Mouse (Mus musculus): Measurements from ENCODE around the gene Vav2. TPM values are rescaled to one million over a fixed set of nuclear protein-coding genes. Genes with fewer than 3 reads are reported as not detected.

Vav2 gene
- total and polyA plus RNA-seq, 2 experiments from 2014 or later: 6.4 to 33.6 TPM

DNA sequence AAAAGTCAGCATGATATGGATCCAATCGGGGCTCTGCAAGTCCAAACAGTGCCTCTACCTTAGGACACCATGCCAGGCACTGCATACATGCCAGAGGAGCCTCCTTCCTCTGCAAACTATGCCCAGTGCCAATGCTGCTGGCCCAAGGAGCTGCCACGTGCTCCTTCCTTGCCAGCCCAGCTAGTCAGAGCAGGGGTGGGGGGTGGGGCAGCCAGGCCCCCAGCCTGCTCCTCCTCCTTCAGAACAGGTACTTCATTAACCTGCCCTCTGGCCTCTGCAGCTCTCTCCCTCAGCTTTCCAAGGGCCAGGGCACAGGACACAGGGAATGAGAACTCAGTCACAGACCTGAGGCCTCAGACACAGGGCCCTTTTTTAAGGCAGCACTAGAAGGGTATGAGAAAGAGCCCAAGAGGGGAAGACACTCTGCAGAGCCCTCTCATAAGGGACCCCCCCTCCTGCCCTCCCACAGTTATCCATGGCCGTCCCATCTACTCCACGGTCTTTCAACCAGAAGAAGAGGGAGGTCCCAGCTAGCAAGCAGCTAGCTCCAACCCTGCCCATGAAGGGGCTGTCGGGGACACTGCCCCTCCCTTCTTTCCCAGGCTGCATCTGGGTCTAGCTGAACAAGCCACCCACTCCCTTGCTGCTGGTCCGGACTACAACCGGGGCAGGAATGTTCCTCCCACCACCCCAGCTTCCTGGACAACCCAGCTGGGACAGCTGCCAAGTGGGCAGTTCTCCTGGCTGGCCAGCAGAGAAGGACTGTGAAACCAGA is 179.9 kb downstream of the Vav2 start:
- Histone ChIP-seq H3K9ac (replicated peaks; ENCODE audit: low read length, poor library complexity, severe bottlenecking) (no peak overlapping the region), H3K27me3 (ENCODE audit: insufficient read depth, low read length) (no peaks in the 10 kb centered on the region)
- 37% methylated on average over 6 of the region's 7 CpGs for WGBS

DNA sequence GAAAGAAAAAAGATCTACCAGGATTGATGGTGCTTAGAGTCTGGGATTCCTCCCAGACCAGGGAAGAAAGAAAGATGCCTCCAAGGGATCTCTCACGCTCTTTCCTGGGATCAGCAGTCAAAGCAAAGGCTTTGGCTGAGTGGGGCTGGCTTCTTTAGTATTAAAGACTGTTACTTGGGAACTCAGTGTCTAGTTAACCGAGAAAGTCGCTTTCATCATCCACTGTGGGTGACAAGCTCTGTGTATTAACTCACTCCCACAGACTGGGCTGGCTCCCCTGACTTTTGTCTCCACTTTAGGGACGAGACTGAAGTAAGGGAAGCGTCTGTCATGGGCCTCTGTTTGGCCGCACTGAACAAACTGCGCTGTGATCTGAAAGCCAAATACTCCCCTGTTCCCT is 180.9 kb downstream of the Vav2 start:
- no peak overlapping the region for H3K4me3 ChIP-seq (ENCODE audit: low read depth, low read length)
- H3K27ac ChIP-seq (ENCODE audit: low read depth, low read length): no peak overlapping the region
- ATAC-seq (ENCODE audit: low FRiP score): no peak
- no peaks in the 10 kb centered on the region for H3K9me3 ChIP-seq (ENCODE audit: low read length)
- H3K4me1 ChIP-seq (ENCODE audit: insufficient read depth, low read length): no peaks in the 10 kb centered on the region
- no peaks in the 10 kb centered on the region for H3K36me3 ChIP-seq (ENCODE audit: insufficient read depth, low read length)
- no peak overlapping the region for H3K9ac ChIP-seq (replicated peaks; ENCODE audit: low read length, poor library complexity, severe bottlenecking)
- no peak for DNase-seq (ENCODE audit: low spot score)
- no peak overlapping the region for H3K4me2 ChIP-seq (ENCODE audit: low read depth, low read length, poor library complexity, severe bottlenecking)
- H3K27me3 ChIP-seq (ENCODE audit: insufficient read depth, low read length): no peaks in the 10 kb centered on the region
- WGBS: 63% methylated on average over 7 of the region's 7 CpGs
- no peak for TF ChIP-seq CTCF (IDR thresholded peaks at IDR 0.05)

More for the DNA sequence above, 179.9 kb downstream of the Vav2 start:
- H3K4me2 ChIP-seq (ENCODE audit: low read depth, low read length, poor library complexity, severe bottlenecking): peak overlapping the region; percentile 7; the same call in 1 of the 2 replicates
- H3K36me3 ChIP-seq (ENCODE audit: insufficient read depth, low read length): no peaks in the 10 kb centered on the region
- ATAC-seq (ENCODE audit: low FRiP score): peak; percentile 85
- H3K27ac ChIP-seq (ENCODE audit: low read depth, low read length): no peak overlapping the region
- no peaks in the 10 kb centered on the region for H3K9me3 ChIP-seq (ENCODE audit: low read length)
- DNase-seq (ENCODE audit: low spot score): peak; percentile 84
- H3K4me3 ChIP-seq (ENCODE audit: low read depth, low read length): no peak overlapping the region
- TF ChIP-seq CTCF (IDR thresholded peaks at IDR 0.05): no peak
- H3K4me1 ChIP-seq (ENCODE audit: insufficient read depth, low read length): no peaks in the 10 kb centered on the region

DNA sequence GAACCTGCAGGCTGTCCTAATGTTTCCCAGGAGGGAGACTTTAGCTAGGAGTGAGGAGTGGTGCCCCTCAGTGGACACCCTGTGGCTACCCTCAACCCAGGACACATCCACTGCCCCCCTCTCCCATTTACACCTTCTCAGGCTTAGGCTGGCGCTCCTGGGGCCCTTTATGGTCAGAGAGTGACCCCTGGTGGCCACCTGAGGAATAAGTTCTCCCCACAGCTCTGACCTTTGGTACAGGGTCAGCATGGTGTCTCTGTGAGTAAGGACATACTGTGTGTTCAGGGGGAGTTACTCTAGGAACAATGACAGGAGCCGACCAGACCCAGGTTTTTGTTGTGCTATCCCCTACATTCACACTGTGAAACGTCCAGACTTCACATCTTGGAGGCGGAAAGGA is 189.5 kb downstream of the Vav2 start:
- Histone ChIP-seq H3K9ac (replicated peaks; ENCODE audit: low read length, poor library complexity, severe bottlenecking) (no peak overlapping the region), H3K27ac (ENCODE audit: low read depth, low read length) (no peak overlapping the region), H3K27me3 (ENCODE audit: insufficient read depth, low read length) (no peaks in the 10 kb centered on the region), H3K4me1 (ENCODE audit: insufficient read depth, low read length) (no peaks in the 10 kb centered on the region), H3K4me3 (ENCODE audit: low read depth, low read length) (no peak overlapping the region), H3K36me3 (ENCODE audit: insufficient read depth, low read length) (no peaks in the 10 kb centered on the region), H3K4me2 (ENCODE audit: low read depth, low read length, poor library complexity, severe bottlenecking) (no peak overlapping the region), H3K9me3 (ENCODE audit: low read length) (no peaks in the 10 kb centered on the region)
- WGBS: 28% methylated on average over 4 of the region's 4 CpGs
- peak; percentile 69 for DNase-seq (ENCODE audit: low spot score)
- peak; percentile 65; the same call in 1 of the 2 replicates for ATAC-seq (ENCODE audit: low FRiP score)
- TF ChIP-seq CTCF (IDR thresholded peaks at IDR 0.05): peak; percentile 97

DNA sequence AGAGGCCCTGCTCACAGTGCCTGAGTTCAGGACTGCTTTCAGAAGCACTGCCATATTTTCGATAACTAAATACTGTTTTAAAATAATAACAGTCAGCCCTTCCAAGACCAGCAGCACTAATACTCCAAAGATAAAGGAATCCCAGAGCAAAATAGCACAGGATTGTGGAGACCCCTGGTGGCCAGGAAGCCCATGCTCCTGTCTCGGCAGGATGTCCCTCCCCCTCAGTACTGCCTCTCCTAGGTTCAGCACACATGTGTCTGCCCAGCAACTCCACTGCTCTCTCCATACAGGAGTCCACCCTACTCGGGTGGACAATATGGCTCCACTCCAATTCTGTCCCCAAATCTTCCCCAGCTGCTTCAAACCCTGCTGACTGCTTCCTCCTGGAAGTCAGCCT is 191.1 kb downstream of the Vav2 start:
- Histone ChIP-seq H3K27ac (ENCODE audit: low read depth, low read length) (no peak overlapping the region), H3K36me3 (ENCODE audit: insufficient read depth, low read length) (no peaks in the 10 kb centered on the region), H3K27me3 (ENCODE audit: insufficient read depth, low read length) (no peaks in the 10 kb centered on the region), H3K9ac (replicated peaks; ENCODE audit: low read length, poor library complexity, severe bottlenecking) (no peak overlapping the region), H3K4me1 (ENCODE audit: insufficient read depth, low read length) (no peaks in the 10 kb centered on the region), H3K4me2 (ENCODE audit: low read depth, low read length, poor library complexity, severe bottlenecking) (no peak overlapping the region), H3K4me3 (ENCODE audit: low read depth, low read length) (no peak overlapping the region), H3K9me3 (ENCODE audit: low read length) (no peaks in the 10 kb centered on the region)
- ATAC-seq (ENCODE audit: low FRiP score) (0 out of 2 replicates have a peak, but pooled peaks have one; percentile 9), DNase-seq (ENCODE audit: low spot score) (peak; percentile 79)
- WGBS: 17% methylated on average over 3 of the region's 3 CpGs
- TF ChIP-seq CTCF (IDR thresholded peaks at IDR 0.05): peak; percentile 93

DNA sequence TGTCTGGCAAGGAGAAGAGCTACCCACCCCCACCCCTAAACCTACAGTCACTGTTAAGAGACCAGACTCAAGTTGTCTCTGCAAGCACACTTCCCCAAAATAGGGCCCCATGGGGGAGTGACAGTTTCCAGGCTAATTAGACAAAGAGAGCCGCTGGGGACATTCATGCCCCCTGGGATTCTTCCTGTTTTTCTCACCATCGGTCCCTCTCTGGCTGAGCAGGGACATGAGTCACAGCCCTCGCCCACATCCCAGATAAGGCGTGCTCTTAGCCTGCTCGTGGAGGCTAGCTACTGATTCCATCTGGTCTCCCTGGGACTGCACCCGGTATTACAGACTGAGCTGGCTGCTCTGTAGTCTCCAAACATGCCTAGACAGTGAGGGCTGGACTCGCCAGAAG is 194.5 kb downstream of the Vav2 start:
- Histone ChIP-seq H3K9me3 (ENCODE audit: low read length) (no peaks in the 10 kb centered on the region), H3K36me3 (ENCODE audit: insufficient read depth, low read length) (no peaks in the 10 kb centered on the region), H3K9ac (replicated peaks; ENCODE audit: low read length, poor library complexity, severe bottlenecking) (no peak overlapping the region), H3K4me1 (ENCODE audit: insufficient read depth, low read length) (no peaks in the 10 kb centered on the region), H3K4me3 (ENCODE audit: low read depth, low read length) (no peak overlapping the region), H3K4me2 (ENCODE audit: low read depth, low read length, poor library complexity, severe bottlenecking) (no peak overlapping the region), H3K27ac (ENCODE audit: low read depth, low read length) (no peak overlapping the region), H3K27me3 (ENCODE audit: insufficient read depth, low read length) (no peaks in the 10 kb centered on the region)
- TF ChIP-seq CTCF (IDR thresholded peaks at IDR 0.05): no peak
- WGBS: 39% methylated on average over 7 of the region's 7 CpGs
- ATAC-seq (ENCODE audit: low FRiP score) (no peak), DNase-seq (ENCODE audit: low spot score) (no peak)

DNA sequence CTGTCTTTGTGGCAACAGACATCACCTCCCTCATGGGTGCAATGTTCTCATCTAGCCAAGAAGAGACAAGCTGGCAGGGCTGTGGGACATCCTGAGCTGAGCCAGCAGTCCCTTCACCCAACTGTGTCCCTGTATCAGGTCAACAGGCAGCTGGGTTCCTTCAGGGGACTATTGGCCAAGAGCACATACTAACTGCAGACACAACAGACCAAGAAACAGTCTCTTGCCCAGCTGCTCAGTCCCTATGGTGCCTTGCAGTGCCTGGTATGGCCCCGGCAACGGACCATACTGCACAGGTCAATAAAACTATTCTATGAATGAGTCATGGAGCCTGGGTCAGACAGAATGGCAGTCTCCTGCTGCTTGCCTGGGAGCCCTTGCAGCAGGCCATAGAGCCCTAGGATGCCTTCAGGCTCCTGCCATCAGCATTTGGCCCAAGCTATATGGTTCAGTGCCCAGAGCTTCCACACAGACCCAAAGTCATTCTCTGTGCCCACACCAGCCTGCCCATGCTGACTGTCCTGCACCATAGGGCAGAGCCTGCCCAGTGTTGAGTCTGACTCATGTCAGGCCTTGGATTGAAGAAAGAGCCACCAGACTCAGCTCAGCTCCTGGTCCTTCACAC is 197.2 kb downstream of the Vav2 start:
- no peak for DNase-seq (ENCODE audit: low spot score)
- Histone ChIP-seq H3K36me3 (ENCODE audit: insufficient read depth, low read length) (no peaks in the 10 kb centered on the region), H3K9ac (replicated peaks; ENCODE audit: low read length, poor library complexity, severe bottlenecking) (no peak overlapping the region), H3K4me2 (ENCODE audit: low read depth, low read length, poor library complexity, severe bottlenecking) (no peak overlapping the region), H3K27me3 (ENCODE audit: insufficient read depth, low read length) (no peaks in the 10 kb centered on the region), H3K9me3 (ENCODE audit: low read length) (no peaks in the 10 kb centered on the region), H3K4me1 (ENCODE audit: insufficient read depth, low read length) (no peaks in the 10 kb centered on the region), H3K4me3 (ENCODE audit: low read depth, low read length) (no peak overlapping the region), H3K27ac (ENCODE audit: low read depth, low read length) (no peak overlapping the region)
- TF ChIP-seq CTCF (IDR thresholded peaks at IDR 0.05): no peak
- ATAC-seq (ENCODE audit: low FRiP score): no peak
- 94% methylated on average over 2 of the region's 2 CpGs for WGBS

All from midbrain, postnatal 0 days (tissue).